Mouse (Mus musculus) intestine, postnatal 0 days (tissue): ENCODE measurements around the gene Taf10. TPM values are rescaled to one million over a fixed set of nuclear protein-coding genes. Genes with fewer than 3 reads are reported as not detected.

ENCODE experiments used
- ATAC-seq: fragments of 200-750 bp; cut with Nextera tagmentation; 2 replicates; pipeline ENCODE4 v1.8.0; 2017; ENCODE audit warnings: mild to moderate bottlenecking, moderate TSS enrichment, moderate library complexity
- H3K27ac ChIP-seq: fragments of 300-500 bp; sonication (generic); 2 replicates; pipeline ENCODE4 v1.5.1; 2014; ENCODE audit warnings: mild to moderate bottlenecking, low read depth, low read length, moderate library complexity
- H3K27me3 ChIP-seq: fragments of 300-500 bp; sonication (generic); replicated peaks from 2 replicates; pipeline ENCODE4 v1.6.1; 2014; ENCODE audit warnings: low read length, mixed read lengths; ENCODE audit not compliant: control insufficient read depth, insufficient read depth
- H3K36me3 ChIP-seq: fragments of 300-500 bp; sonication (generic); 2 replicates; pipeline ENCODE4 v1.6.1; 2014; ENCODE audit warnings: mild to moderate bottlenecking, moderate library complexity; ENCODE audit not compliant: control insufficient read depth, insufficient read depth
- H3K4me1 ChIP-seq: fragments of 300-500 bp; sonication (generic); replicated peaks from 2 replicates; pipeline ENCODE4 v1.6.1; 2014; ENCODE audit warnings: antibody characterized with exemption, low read length, mixed read lengths; ENCODE audit not compliant: control insufficient read depth, insufficient read depth
- H3K4me2 ChIP-seq: fragments of 300-500 bp; sonication (generic); replicated peaks from 2 replicates; pipeline ENCODE4 v1.6.1; 2014; ENCODE audit warnings: low read depth, mild to moderate bottlenecking, moderate library complexity
- H3K4me3 ChIP-seq: fragments of 300-500 bp; sonication (generic); 2 replicates; pipeline ENCODE4 v1.5.1; 2014; ENCODE audit warnings: low read depth, low read length
- H3K9ac ChIP-seq: fragments of 300-500 bp; sonication (generic); 2 replicates; pipeline ENCODE4 v1.6.1; 2014; ENCODE audit warnings: mild to moderate bottlenecking, low read depth, low read length
- H3K9me3 ChIP-seq: fragments of 300-500 bp; sonication (generic); 2 replicates; pipeline ENCODE4 v1.6.1; 2016; ENCODE audit warnings: mixed run types; ENCODE audit not compliant: control insufficient read depth
- CTCF ChIP-seq: sonication (generic); IDR thresholded peaks from 2 replicates; pipeline ENCODE4 v1.5.1; 2016; ENCODE audit warnings: low read depth, mild to moderate bottlenecking, control low read depth, antibody characterized with exemption, moderate library complexity
- WGBS: fragments of 180-500 bp; shearing (Covaris S2); extraction: QIAGEN DNeasy Blood & Tissue Kit; methylation state at CpG from one replicate; pipeline ENCODE4 v1.1.7; 2014; 5-methylcytosine and 5-hydroxymethylcytosine counted together
- polyA plus RNA-seq: library from polyadenylated mRNA; unstranded; fragments of >200 nt; fragmentation: Nextera tagmentation; extraction: Ambion mirVana; gene quantifications from 2 replicates; pipeline ENCODE4 v1.2.1, GENCODE M21; 2015

The Taf10 gene
- polyA plus RNA-seq, 1 experiment from 2014 or later, result 168 TPM

- Histone ChIP-seq H3K9me3 (no peaks in the 10 kb centered on the region), H3K9ac (no peak overlapping the region), H3K36me3 (peaks cover 22% of the 10 kb centered on the region; the same call in 1 of the 2 replicates), H3K27me3 (no peaks in the 10 kb centered on the region), H3K27ac (no peak overlapping the region), H3K4me1 (no peaks in the 10 kb centered on the region), H3K4me2 (no peak overlapping the region), H3K4me3 (no peak overlapping the region)
- ATAC-seq, result no peak
- TF ChIP-seq CTCF, result no peak
- 93% methylated on average over 4 of the region's 4 CpGs for WGBS
Observed at GRCm38 (mm10) chr7:105726980-105727325, 17.2 kb downstream of the Taf10 start.

- no peaks in the 10 kb centered on the region for H3K27me3 ChIP-seq
- 80% methylated on average over 4 of the region's 4 CpGs for WGBS
Observed at GRCm38 (mm10) chr7:105726144-105726979, 17.8 kb downstream of the Taf10 start.

GRCm38 (mm10) chr7:105721916-105722315 is 22.2 kb downstream of the Taf10 start:
- no peak overlapping the region for H3K4me2 ChIP-seq
- H3K36me3 ChIP-seq, result no peaks in the 10 kb centered on the region
- H3K9ac ChIP-seq, result no peak overlapping the region
- H3K4me1 ChIP-seq, result no peaks in the 10 kb centered on the region
- H3K4me3 ChIP-seq, result no peak overlapping the region
- no peaks in the 10 kb centered on the region for H3K9me3 ChIP-seq
- H3K27me3 ChIP-seq, result no peaks in the 10 kb centered on the region
- WGBS, result 62% methylated on average over 2 of the region's 2 CpGs
- TF ChIP-seq CTCF, result no peak
- ATAC-seq, result no peak
- H3K27ac ChIP-seq, result no peak overlapping the region

More at GRCm38 (mm10) chr7:105726144-105726979, 17.8 kb downstream of the Taf10 start:
- no peaks in the 10 kb centered on the region for H3K9me3 ChIP-seq
- no peak overlapping the region for H3K9ac ChIP-seq
- no peaks in the 10 kb centered on the region for H3K4me1 ChIP-seq
- TF ChIP-seq CTCF, result peak; percentile 94
- no peak overlapping the region for H3K27ac ChIP-seq
- no peak overlapping the region for H3K4me3 ChIP-seq
- ATAC-seq, result peak; percentile 73; the same call in 1 of the 2 replicates
- H3K4me2 ChIP-seq, result no peak overlapping the region
- H3K36me3 ChIP-seq, result peaks cover 17% of the 10 kb centered on the region; the same call in 1 of the 2 replicates

- Histone ChIP-seq H3K4me2 (no peak overlapping the region), H3K4me3 (no peak overlapping the region), H3K9me3 (no peaks in the 10 kb centered on the region), H3K4me1 (no peaks in the 10 kb centered on the region), H3K27ac (no peak overlapping the region), H3K27me3 (no peaks in the 10 kb centered on the region), H3K9ac (no peak overlapping the region), H3K36me3 (no peaks in the 10 kb centered on the region)
- peak; percentile 32; the same call in 1 of the 2 replicates for TF ChIP-seq CTCF
- whole genome bisulfite sequencing, result 69% methylated on average over 3 of the region's 3 CpGs
- no peak for ATAC-seq
Observed at GRCm38 (mm10) chr7:105715366-105715765, 28.8 kb downstream of the Taf10 start.

- ATAC-seq, result no peak
- no peaks in the 10 kb centered on the region for H3K4me1 ChIP-seq
- H3K27me3 ChIP-seq, result no peaks in the 10 kb centered on the region
- H3K9ac ChIP-seq, result no peak overlapping the region
- no peaks in the 10 kb centered on the region for H3K9me3 ChIP-seq
- TF ChIP-seq CTCF, result no peak
- no peak overlapping the region for H3K4me2 ChIP-seq
- 88% methylated on average over 5 of the region's 5 CpGs for WGBS
- no peak overlapping the region for H3K27ac ChIP-seq
- H3K4me3 ChIP-seq, result no peak overlapping the region
- H3K36me3 ChIP-seq, result no peaks in the 10 kb centered on the region
Observed at GRCm38 (mm10) chr7:105708733-105709132, 35.4 kb downstream of the Taf10 start.

GRCm38 (mm10) chr7:105703816-105704215 is 40.3 kb downstream of the Taf10 start:
- no peaks in the 10 kb centered on the region for H3K4me1 ChIP-seq
- H3K36me3 ChIP-seq, result no peaks in the 10 kb centered on the region
- no peak for ATAC-seq
- no peak for TF ChIP-seq CTCF
- no peaks in the 10 kb centered on the region for H3K27me3 ChIP-seq
- H3K9ac ChIP-seq, result no peak overlapping the region
- H3K27ac ChIP-seq, result no peak overlapping the region
- no peak overlapping the region for H3K4me2 ChIP-seq
- 85% methylated on average over 4 of the region's 4 CpGs for WGBS
- no peaks in the 10 kb centered on the region for H3K9me3 ChIP-seq
- no peak overlapping the region for H3K4me3 ChIP-seq
